Mouse (Mus musculus) hematopoietic stem cell, adult 5-6 weeks (primary cell): ENCODE results near the gene Cacng8. TPM values are rescaled to one million over a fixed set of nuclear protein-coding genes. Genes with fewer than 3 reads are reported as not detected.
"Not testable (repeated sequence)": the region's sequence is repeated elsewhere in the genome, so short reads cannot be mapped to it uniquely, and the experiment has no call there.

Source experiments
- ATAC-seq, 2 experiments: fragments of 125-278 bp in 1 of 2; replicated peaks in 1 of 2; 2 replicates each; pipeline ENCODE4 v1.8.0; 2016 to 2017; ENCODE audit warnings: inconsistent platforms in 2 of 2, mild to moderate bottlenecking in 2 of 2, moderate number of reproducible peaks in 2 of 2, low read depth in 1 of 2, moderate TSS enrichment in 1 of 2; ENCODE audit not compliant: low FRiP score in 2 of 2, poor library complexity in 2 of 2, severe bottlenecking in 2 of 2, insufficient read depth in 1 of 2, low TSS enrichment in 1 of 2
- total RNA-seq: library from RNA; stranded (forward); fragments of 172-1452, 232-1000 nt; gene quantifications from 2 replicates; pipeline ENCODE4 v1.2.3, GENCODE M21; 2017

The Cacng8 gene
- total RNA-seq, 1 experiment from 2014 or later, result not detected

DNA sequence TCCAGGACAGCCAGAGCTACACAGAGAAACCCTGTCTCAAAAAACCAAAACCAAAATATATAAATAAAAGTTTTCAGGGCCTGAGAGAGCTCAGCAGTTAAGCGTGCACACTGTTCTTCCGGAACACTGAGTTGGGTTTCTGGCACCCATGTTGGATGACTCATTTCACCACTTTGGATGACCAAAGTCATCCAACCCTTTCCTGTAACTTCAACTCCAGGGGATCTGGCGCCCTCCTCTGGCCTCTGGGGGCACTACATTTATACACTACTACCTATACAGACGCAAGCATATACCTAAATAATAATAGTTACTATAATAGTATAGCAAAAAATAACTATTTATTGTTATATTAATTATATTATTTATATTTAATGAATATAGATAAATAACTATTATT is 13.7 kb upstream of the Cacng8 start:
- ATAC-seq, result peak in 1 of 2 experiments; percentile 37; a peak in 1 of 4 replicates

DNA sequence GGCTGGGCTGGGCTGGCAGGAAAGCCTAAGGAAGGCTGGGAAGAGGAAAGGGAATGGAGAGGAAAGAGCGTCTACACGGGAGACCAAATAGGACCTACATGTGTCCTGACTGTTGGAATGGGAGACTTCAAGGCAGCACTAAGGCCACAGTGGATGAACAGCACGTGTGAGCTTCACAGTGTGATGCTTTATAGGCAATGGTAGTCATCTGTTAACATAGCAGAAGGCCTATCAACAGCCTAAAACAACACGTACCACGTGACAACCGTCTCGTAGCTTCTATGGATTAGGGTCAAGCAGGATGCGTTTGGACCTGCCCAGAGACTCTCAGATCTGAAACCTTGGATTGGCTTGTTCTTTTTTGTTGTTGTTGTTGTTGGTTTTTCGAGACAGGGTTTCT is 8.4 kb upstream of the Cacng8 start:
- ATAC-seq, result no peak

DNA sequence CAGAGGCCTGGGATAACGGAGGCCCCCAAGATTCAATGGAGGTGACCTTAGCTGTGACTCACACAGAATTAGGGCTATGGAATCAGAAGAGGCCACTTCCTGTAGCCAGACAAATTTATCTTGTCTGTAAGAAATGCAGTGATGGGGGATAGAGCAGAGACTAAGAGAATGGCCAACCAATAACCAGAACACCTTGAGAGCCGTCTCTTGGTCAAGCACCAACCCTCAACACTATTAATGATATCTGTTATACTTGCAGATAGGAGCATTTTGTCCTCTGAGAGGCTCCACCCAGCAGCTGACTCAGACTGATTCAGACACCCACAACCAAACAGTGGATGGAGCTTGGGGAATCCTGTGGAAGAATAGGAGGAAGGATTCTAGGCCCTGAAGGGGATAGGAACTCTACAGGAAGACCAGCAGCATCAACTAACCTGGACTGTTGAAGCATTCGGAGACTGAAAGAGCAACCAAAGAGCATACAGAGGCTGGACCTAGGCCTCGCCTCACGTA is 5.6 kb upstream of the Cacng8 start:
- ATAC-seq, result no peak

DNA sequence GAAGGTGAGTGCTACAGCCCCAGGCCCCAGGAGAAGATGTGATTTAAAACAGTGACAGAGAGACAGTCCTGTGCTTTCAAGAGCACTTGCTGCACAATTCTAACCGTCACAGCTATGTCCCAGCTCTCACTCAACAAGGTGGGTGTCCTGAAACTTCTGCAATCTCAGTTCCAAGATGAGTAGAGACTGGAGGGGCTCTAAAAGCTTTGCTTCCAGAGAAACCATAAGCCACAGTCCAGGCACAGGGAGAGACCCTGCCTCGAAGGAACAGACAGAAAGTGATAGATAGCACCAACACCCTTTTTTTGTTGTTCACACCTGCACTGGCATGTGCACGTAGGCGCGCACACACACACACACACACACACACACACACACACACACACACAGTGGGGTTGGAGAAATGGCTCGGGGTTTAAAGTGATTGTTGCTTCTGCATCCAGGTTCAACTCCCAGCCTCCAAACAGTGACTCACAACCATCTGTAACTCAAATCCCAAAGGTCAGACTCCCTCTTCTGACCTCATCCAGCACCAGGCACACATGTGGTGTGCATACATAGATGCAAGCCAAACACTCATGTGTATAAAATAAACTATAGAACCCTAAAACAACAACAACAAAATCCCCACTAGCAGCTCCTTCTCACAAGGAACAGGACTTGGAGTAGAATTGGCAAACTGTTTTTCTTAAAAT is 4.3 kb upstream of the Cacng8 start:
- ATAC-seq, result no peak

DNA sequence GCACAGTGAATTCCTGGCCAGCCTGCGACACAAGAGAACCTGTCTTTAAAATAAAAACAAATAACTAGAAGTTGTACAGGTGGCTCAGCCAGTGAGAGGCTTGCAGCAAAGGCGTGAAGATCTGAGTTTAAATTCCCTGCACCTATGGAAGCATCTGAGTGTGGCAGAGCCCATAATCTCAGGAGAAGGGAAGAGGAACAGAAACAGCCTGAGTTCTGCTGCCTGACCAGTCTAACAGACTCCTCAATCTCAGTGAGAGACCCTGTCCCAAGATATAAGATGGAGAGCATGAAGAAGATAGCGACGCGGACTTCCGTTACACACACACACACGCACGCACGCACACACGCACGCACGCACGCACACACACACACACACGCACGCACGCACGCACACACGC is 2.7 kb upstream of the Cacng8 start:
- ATAC-seq, result no peak

DNA sequence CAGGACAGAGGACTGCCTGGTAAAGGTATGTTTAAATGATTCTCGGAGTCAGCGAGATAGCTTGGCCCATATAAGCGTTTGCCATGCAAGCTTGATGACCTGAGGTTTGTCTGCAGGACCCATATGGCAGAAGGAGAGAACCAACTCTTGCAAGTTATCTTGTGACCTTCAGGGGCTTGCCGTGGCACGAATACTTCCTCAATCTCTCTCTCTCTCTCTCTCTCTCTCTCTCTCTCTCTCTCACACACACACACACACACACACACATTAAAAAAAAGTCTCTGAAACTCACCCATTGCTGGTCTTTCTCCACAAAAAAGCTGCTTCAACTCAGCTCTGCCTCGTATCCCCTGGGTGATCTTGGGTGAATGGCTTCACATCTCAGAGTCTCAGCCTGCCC is 1.6 kb upstream of the Cacng8 start:
- ATAC-seq, result no peak

DNA sequence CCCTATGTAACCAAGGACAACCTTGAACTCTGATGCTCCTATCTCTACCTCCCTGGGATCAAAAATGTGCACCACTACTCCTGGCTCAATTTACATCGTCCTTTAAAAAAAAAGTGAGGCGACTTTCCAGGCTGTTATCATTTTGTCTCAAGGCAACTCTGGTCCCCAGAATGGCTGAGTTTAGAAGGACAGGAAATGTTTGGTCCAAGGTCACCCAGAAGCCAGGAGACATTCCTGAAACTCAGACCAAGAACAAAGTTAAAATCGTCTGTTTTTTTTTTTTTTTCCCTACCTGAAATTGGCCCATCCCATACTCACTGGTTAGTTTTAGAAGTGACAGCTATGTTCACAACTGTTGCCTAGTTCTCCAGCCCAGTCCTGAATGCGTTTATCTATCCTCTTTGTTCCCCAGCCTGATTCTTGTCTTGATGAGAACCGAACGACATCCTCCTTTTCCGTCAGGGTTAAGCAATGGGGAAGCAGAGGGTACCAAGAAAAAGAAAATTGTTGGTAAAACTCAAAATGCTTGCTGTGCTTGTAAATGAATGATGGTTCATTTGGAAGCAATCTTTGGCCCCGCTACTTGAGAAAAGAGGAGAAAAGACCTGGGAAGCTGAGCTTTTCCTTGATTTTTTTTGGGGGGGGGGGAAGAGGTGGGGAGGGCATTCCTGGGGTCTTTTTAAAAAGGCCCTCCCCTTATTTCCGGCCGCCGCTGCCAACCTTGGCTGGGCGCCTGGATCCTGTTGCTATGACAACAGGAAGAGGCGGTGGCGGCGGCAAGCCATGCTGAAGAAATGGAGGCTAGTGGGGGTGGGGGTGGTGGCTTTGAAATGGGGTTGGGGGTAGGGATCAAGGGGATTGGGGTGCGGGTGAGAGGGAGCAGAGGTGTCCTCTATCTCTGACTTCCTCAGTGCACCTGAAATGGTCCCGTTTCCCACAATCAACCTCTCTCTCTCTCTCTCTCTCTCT is 755 bp upstream of the Cacng8 start:
- peak; percentile 45 to 46; a peak in 3 of 4 replicates for ATAC-seq

DNA sequence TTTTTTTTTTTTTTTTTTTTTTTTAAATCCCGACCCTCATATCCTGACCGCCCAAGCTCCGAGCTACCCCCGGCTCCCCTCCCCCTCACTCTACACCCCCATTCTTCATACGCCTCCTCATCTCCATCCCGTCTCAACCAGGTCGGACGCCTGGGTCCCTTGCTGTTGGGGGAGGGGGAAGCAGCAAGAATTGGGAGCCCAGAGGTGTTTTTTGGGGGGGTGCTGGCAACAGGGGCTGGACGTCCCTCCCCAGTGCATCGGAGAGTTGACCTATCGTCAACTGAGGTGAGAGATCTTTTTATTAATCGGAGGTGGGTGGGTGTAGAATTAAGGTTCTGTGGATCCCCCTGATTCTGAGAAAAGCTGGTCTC is 583 bp downstream of the Cacng8 start:
- ATAC-seq, result no peak

DNA sequence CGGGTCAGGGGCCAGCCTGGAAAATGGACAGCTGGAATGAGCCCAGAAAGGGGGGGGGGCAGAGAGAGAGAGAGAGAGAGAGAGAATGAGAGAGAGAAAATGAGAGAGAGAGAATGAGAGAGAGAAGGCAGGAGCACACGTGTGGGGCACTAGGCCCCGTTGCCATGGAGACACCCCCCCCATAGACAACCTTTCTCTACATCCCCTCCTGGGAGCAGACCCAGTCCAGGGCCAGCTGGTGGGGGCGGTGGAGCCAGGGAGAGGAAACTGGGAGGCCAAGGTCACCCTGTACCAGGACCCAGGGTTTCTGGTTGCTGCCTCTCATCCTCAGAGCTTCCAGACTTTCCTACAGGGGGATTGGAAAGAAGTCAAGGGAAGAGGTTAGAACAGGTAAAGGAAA is 1.3 kb downstream of the Cacng8 start:
- no peak; a peak in 1 of 4 replicates for ATAC-seq

DNA sequence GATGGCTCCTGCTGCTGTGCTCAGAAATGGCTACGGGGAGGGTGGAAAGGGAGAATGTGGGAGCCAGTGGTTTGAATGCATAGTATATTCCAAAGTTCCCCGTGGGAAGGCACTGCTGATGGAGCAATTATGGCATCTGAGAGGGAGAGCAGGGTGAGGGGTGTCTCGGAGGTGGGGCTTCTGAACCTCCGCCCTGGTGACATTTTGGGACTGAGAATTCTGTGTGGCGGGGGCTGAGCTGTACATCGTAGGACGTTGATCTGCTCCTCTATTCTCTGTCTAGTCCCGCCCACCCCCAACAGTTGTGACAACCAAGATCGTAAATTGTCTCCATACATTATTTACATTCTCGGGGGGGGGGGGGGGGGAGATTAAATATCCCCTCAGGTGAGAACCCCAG is 6.9 kb downstream of the Cacng8 start:
- ATAC-seq, result no peak

DNA sequence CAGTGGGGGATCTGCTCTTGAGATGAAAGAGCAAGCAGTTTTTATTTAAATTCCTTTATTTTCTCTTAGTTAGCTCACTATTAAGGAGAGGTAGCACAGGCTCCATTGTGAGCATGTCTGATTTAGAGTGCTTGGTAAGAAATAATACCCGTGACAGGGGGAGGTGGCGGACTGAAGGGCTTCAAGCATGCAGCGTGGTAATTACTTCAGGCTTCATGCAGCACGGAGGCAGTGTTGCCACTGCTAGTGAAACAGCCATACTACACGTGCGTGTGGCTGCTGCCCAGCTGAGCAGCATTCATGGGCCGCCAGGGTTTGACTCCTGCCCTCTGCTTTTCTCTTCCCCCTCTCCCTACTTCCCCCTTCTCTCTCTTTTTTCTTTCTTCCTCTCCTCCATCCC is 7.3 kb downstream of the Cacng8 start:
- ATAC-seq, result no peak

DNA sequence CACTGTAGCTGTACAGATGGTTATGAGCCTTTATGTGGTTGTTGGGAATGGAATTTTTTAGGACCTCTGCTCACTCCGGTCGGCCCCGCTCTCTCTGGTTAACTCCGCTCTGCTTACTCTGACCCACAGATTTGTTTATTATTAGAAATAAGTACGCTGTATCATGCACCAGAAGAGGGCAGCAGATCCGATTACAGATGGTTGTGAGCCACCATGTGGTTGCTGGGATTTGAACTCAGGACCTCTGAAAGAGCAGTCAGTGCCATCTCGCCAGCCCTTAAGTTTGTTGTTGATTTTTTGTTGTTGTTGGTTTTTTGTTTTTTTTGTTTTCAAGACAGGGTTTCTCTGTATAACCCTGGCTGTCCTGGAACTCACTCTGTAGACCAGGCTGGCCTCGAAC is 7.9 kb downstream of the Cacng8 start:
- not testable (repeated sequence) for ATAC-seq

DNA sequence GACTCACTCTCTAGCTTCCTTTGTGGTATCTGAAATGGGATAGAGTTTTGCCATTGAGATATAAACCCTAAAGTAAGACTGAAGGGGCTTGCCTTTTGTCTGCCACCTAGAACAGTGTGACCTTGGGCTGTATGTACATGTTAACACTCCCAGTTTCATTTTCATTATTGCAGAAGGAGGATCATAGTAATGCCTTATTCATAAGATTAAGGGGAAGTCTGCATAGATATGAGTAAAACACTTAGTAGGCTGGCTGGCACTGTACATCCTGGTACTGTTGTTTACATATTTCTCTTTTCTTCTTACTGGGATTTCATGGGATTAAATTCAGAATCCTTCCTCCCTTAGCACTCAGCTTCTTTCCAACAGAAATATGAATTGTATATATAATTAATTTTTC is 9.5 kb downstream of the Cacng8 start:
- peak; percentile 36 to 46; a peak in 1 of 4 replicates for ATAC-seq

DNA sequence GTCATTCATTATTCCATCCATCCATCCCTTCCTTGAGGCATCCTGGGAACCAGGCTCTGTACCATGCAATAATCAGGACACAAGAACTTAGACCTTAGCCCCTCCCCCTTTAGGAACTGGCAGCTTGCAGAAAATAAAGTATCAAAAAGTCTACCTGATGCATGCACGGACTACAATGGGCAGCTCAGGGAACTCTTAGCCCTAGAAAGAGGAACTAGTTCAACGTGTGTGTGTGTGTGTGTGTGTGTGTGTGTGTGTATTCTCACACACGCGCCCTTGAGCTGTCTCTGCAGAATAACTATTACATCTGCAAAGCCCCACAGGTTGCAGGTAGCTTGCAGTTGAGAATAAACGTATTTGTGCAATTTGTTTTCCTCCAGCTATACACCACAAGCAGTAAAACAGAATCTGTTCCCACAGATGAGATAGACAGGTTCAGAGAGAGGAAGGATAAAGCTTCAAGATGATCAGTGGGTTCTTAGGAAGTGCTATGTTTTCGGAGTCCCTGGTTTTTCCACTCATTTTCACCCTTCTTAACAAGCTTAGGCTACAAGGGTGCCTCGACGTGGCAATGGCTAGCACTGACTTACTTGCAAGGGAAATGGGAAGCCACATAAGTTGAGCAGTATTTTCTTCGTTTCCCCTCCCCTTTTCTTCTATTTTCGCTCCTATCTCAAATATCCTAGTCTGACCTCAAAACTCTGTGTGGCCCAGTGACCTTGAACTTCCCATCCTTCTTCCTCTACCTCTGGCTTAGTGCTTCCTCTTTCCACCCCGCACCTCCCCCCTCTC is 19.4 kb downstream of the Cacng8 start:
- peak; percentile 34 to 49; a peak in 2 of 4 replicates for ATAC-seq

DNA sequence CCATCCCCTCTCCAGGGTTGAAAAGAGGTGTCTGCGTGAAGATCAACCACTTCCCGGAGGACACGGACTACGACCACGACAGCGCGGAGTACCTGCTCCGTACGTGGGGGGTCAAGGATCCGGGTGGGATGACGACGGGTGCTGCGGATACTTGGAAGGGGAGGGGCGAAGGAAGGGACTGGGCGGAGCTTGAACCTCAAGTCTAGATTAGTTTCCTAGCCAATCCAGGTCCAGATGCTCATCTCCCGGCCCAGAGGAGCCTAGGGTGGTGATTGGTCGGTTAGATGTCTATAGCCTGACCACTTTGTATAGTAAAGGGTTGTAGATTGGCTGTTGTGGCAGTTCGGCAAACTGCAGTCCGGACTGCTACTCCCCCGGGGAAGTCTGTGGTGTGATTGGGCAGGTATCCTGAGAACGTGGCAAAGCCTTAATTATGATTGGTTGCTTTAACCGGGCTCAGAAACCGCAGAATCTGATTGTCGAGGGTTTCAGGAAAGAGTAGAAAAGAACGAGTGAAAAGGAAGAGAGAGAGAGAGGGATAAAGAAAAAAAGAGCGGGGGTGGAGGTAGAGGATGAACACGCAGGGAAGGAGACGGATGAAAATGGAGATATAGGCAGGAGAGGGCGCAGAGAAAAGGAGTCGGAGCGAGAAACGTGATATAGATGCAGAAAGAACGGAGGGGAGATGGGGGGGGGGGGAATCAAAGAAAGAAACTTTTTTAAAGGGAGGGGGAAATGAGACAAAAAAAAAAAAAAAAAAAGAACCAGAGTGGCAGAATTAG is 20.9 kb downstream of the Cacng8 start:
- ATAC-seq, result peak; percentile 24 to 40; a peak in 2 of 4 replicates

DNA sequence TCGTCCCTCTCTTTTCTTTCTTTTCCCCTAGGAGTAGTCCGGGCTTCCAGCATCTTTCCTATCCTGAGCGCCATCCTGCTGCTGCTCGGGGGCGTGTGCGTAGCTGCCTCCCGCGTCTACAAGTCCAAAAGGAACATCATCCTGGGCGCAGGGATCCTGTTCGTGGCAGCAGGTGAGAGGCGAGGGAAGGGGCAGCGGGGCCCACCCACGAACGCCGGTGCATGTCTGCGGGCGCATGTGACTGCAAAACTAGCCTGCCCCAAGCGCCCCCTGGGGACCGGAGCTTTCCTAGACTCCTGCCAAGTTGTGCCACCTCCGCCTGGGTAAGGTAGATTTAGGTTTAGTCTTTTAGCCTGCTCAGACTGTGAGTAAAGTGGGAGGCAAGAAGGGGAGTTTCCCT is 21.6 kb downstream of the Cacng8 start:
- no peak for ATAC-seq

DNA sequence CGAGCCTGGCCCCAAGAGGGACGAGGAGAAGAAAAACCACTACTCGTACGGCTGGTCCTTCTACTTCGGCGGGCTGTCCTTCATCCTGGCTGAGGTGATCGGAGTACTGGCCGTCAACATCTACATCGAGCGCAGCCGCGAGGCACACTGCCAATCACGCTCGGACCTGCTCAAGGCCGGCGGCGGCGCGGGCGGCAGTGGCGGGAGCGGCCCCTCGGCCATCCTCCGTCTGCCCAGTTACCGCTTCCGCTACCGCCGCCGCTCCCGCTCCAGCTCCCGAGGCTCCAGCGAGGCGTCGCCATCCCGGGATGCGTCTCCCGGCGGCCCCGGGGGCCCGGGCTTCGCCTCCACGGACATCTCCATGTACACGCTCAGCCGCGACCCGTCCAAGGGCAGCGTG is 24.4 kb downstream of the Cacng8 start:
- ATAC-seq, result no peak
